Mouse (Mus musculus) MEL (cell line): ENCODE data around the gene Dnajc7. TPM values are rescaled to one million over a fixed set of nuclear protein-coding genes. Genes with fewer than 3 reads are reported as not detected.

Source experiments
- DNase-seq: peaks from one replicate; pipeline ENCODE4 v3.0.0; 2011; ENCODE audit warnings: low read depth, low spot score
- H3K27ac ChIP-seq: 2 replicates; pipeline ENCODE4 v1.5.1; 2012; ENCODE audit warnings: low read depth, mild to moderate bottlenecking, control low read depth, low read length, moderate library complexity; ENCODE audit not compliant: control insufficient read depth
- H3K27me3 ChIP-seq, 2 experiments: fragments of 150-350 bp in 1 of 2; sonication (generic) in 1 of 2; 2 replicates each; pipeline ENCODE4 v1.6.1; 2012; ENCODE audit warnings: low read length in 2 of 2, mild to moderate bottlenecking in 2 of 2, improper control_type of control experiment in 1 of 2, moderate library complexity in 1 of 2; ENCODE audit not compliant: insufficient read depth in 2 of 2, control insufficient read depth in 1 of 2
- H3K36me3 ChIP-seq, 2 experiments: 2 replicates each; pipeline ENCODE4 v1.6.1; 2012 to 2014; ENCODE audit warnings: low read length in 2 of 2, improper control_type of control experiment in 1 of 2, inconsistent platforms in 1 of 2, mild to moderate bottlenecking in 1 of 2; ENCODE audit not compliant: insufficient read depth in 2 of 2, control insufficient read depth in 1 of 2
- H3K4me1 ChIP-seq, 2 experiments: fragments of 150-350 bp in 1 of 2; sonication (generic) in 1 of 2; 2 replicates each; pipeline ENCODE4 v1.6.1; 2012; ENCODE audit warnings: low read length in 2 of 2, improper control_type of control experiment in 1 of 2, mild to moderate bottlenecking in 1 of 2; ENCODE audit not compliant: insufficient read depth in 2 of 2, control insufficient read depth in 1 of 2
- H3K4me3 ChIP-seq, 2 experiments: fragments of 150-350 bp in 1 of 2; sonication (generic) in 1 of 2; 2 replicates each; pipeline ENCODE4 v1.5.1; 2012; ENCODE audit warnings: low read depth in 2 of 2, low read length in 2 of 2, mild to moderate bottlenecking in 2 of 2, moderate library complexity in 2 of 2, control low read depth in 1 of 2, improper control_type of control experiment in 1 of 2; ENCODE audit not compliant: control insufficient read depth in 1 of 2, insufficient read depth in 1 of 2
- H3K79me2 ChIP-seq: 2 replicates; pipeline ENCODE4 v1.6.1; 2012; ENCODE audit warnings: mild to moderate bottlenecking, low read length, moderate library complexity; ENCODE audit not compliant: control insufficient read depth, poor library complexity, insufficient read depth
- H3K9ac ChIP-seq: 2 replicates; pipeline ENCODE4 v1.6.1; 2012; ENCODE audit warnings: low read depth, mild to moderate bottlenecking, control low read depth, low read length, moderate library complexity; ENCODE audit not compliant: control insufficient read depth, poor library complexity, severe bottlenecking
- H3K9me3 ChIP-seq: fragments of 150-350 bp; sonication (generic); replicated peaks from 2 replicates; pipeline ENCODE4 v1.6.1; 2012; ENCODE audit warnings: mild to moderate bottlenecking, low read length, improper control_type of control experiment, moderate library complexity; ENCODE audit not compliant: insufficient read depth
- CHD1 ChIP-seq: IDR thresholded peaks from 2 replicates; pipeline ENCODE4 v1.6.1; 2012; ENCODE audit warnings: low read depth, mild to moderate bottlenecking, inconsistent platforms, low read length, improper control_type of control experiment
- CHD2 ChIP-seq: IDR thresholded peaks from 2 replicates; pipeline ENCODE4 v1.6.1; 2011; ENCODE audit warnings: low read length, improper control_type of control experiment
- CTCF ChIP-seq, 3 experiments: IDR thresholded peaks in 2 of 3; conservative IDR thresholded peaks in 1 of 3; 2 replicates each; pipeline ENCODE4 v1.5.1; 2011 to 2012; ENCODE audit warnings: low read length in 3 of 3, low read depth in 2 of 3, mild to moderate bottlenecking in 2 of 3, improper control_type of control experiment in 1 of 3, inconsistent platforms in 1 of 3, mixed read lengths in 1 of 3, moderate library complexity in 1 of 3; ENCODE audit not compliant: control insufficient read depth in 1 of 3, insufficient read depth in 1 of 3, poor library complexity in 1 of 3, severe bottlenecking in 1 of 3
- E2F4 ChIP-seq: IDR thresholded peaks from 2 replicates; pipeline ENCODE4 v1.6.1; 2011; ENCODE audit warnings: low read depth, low read length, improper control_type of control experiment, borderline replicate concordance
- ELF1 ChIP-seq: IDR thresholded peaks from 2 replicates; pipeline ENCODE4 v1.6.1; 2014; ENCODE audit warnings: low read depth, mild to moderate bottlenecking, inconsistent platforms, low read length, improper control_type of control experiment, moderate library complexity
- GABPA ChIP-seq: IDR thresholded peaks from 2 replicates; pipeline ENCODE4 v1.6.1; 2012; ENCODE audit warnings: low read depth, mild to moderate bottlenecking, inconsistent platforms, low read length, improper control_type of control experiment, moderate library complexity
- HCFC1 ChIP-seq: IDR thresholded peaks from 2 replicates; pipeline ENCODE4 v1.6.1; 2012; ENCODE audit warnings: low read depth, mild to moderate bottlenecking, inconsistent platforms, low read length, improper control_type of control experiment, moderate library complexity
- JUND ChIP-seq: IDR thresholded peaks from 2 replicates; pipeline ENCODE4 v1.6.1; 2011; ENCODE audit warnings: low read depth, mild to moderate bottlenecking, improper control_type of control experiment, low read length
- MAX ChIP-seq: IDR thresholded peaks from 2 replicates; pipeline ENCODE4 v1.6.1; 2011; ENCODE audit warnings: low read length, improper control_type of control experiment
- MAZ ChIP-seq: IDR thresholded peaks from 2 replicates; pipeline ENCODE4 v1.6.1; 2012; ENCODE audit warnings: low read depth, mild to moderate bottlenecking, inconsistent platforms, low read length, improper control_type of control experiment
- MEF2A ChIP-seq: IDR thresholded peaks from 2 replicates; pipeline ENCODE4 v1.6.1; 2014; ENCODE audit warnings: low read depth, mild to moderate bottlenecking, inconsistent platforms, low read length, improper control_type of control experiment; ENCODE audit not compliant: poor library complexity, insufficient replicate concordance, severe bottlenecking; ENCODE audit errors: extremely low read depth
- MYB ChIP-seq: IDR thresholded peaks from 2 replicates; pipeline ENCODE4 v1.6.1; 2011; ENCODE audit warnings: mild to moderate bottlenecking, low read depth, low read length, improper control_type of control experiment
- NRF1 ChIP-seq: IDR thresholded peaks from 2 replicates; pipeline ENCODE4 v1.6.1; 2014; ENCODE audit warnings: low read depth, mild to moderate bottlenecking, inconsistent platforms, low read length, improper control_type of control experiment, moderate library complexity; ENCODE audit not compliant: poor library complexity, insufficient read depth, severe bottlenecking
- SMC3 ChIP-seq: IDR thresholded peaks from 2 replicates; pipeline ENCODE4 v1.6.1; 2011; ENCODE audit warnings: low read depth, low read length, improper control_type of control experiment
- TCF12 ChIP-seq: IDR thresholded peaks from 2 replicates; pipeline ENCODE4 v1.6.1; 2014; ENCODE audit warnings: low read depth, mild to moderate bottlenecking, inconsistent platforms, low read length, improper control_type of control experiment, moderate library complexity
- USF1 ChIP-seq: IDR thresholded peaks from 2 replicates; pipeline ENCODE4 v1.6.1; 2014; ENCODE audit warnings: low read depth, mild to moderate bottlenecking, inconsistent platforms, low read length, improper control_type of control experiment, moderate library complexity
- ZC3H11A ChIP-seq: IDR thresholded peaks from 2 replicates; pipeline ENCODE4 v1.6.1; 2012; ENCODE audit warnings: low read depth, mild to moderate bottlenecking, inconsistent platforms, low read length, improper control_type of control experiment
- ZKSCAN1 ChIP-seq: IDR thresholded peaks from 2 replicates; pipeline ENCODE4 v1.6.1; 2012; ENCODE audit warnings: low read depth, mild to moderate bottlenecking, inconsistent platforms, low read length, improper control_type of control experiment, moderate library complexity
- ZMIZ1 ChIP-seq: IDR thresholded peaks from 2 replicates; pipeline ENCODE4 v1.6.1; 2012; ENCODE audit warnings: low read depth, mild to moderate bottlenecking, inconsistent platforms, low read length, improper control_type of control experiment, moderate library complexity
- ZNF384 ChIP-seq: IDR thresholded peaks from 2 replicates; pipeline ENCODE4 v1.6.1; 2012; ENCODE audit warnings: low read depth, mild to moderate bottlenecking, inconsistent platforms, low read length, improper control_type of control experiment
- polyA plus RNA-seq, 2 experiments: library from polyadenylated mRNA; stranded (reverse) in 1 of 2; unstranded in 1 of 2; fragments of >175 nt in 1 of 2; fragments of >200 nt in 1 of 2; gene quantifications; 2 replicates each; pipeline versions ENCODE4 v1.2.1 to v1.2.4; 2012; ENCODE audit warnings: low replicate concordance in 2 of 2, low read depth in 1 of 2; ENCODE audit not compliant: insufficient read length in 2 of 2, insufficient read depth in 1 of 2, missing spikeins in 1 of 2
- total RNA-seq: library from RNA; depleted of rRNA; stranded (reverse); fragments of 300-350 nt; gene quantifications from 2 replicates; pipeline ENCODE4 v1.2.3, GENCODE M21; 2012

The Dnajc7 gene
- total and polyA plus RNA-seq, 3 experiments: 230 to 452 (median 346) TPM

- no peaks in the 10 kb centered on the region for H3K27me3 ChIP-seq
- H3K9me3 ChIP-seq: no peaks in the 10 kb centered on the region
- no peak overlapping the region for H3K9ac ChIP-seq
- no peak for DNase-seq
- peaks cover 10 to 29% of the 10 kb centered on the region in 2 experiments for H3K4me1 ChIP-seq
- no peaks in the 10 kb centered on the region for H3K79me2 ChIP-seq
- no peak for TF ChIP-seq NRF1
- TF ChIP-seq CHD2: no peak
- no peak for TF ChIP-seq E2F4
- TF ChIP-seq CTCF (IDR thresholded peaks at IDR 0.05 in 2 of 3, conservative IDR thresholded peaks at IDR 0.05 in 1 of 3; ENCODE audit: control insufficient read depth in 1 of 3, insufficient read depth in 1 of 3, low read depth in 2 of 3, low read length in 3 of 3, poor library complexity in 1 of 3, severe bottlenecking in 1 of 3): no peak
- no peak for TF ChIP-seq GABPA
- no peak for TF ChIP-seq ZC3H11A
- no peak for TF ChIP-seq JUND
- TF ChIP-seq ELF1: no peak
- TF ChIP-seq SMC3: no peak
- no peak for TF ChIP-seq ZKSCAN1
- no peak for TF ChIP-seq TCF12
- TF ChIP-seq MAX: no peak
- no peak for TF ChIP-seq MYB
- TF ChIP-seq MAZ: no peak
- TF ChIP-seq MEF2A: no peak
- no peak for TF ChIP-seq USF1
- no peak for TF ChIP-seq HCFC1
- TF ChIP-seq ZMIZ1: no peak
- TF ChIP-seq CHD1: no peak
- no peak for TF ChIP-seq ZNF384
- no peak overlapping the region for H3K4me3 ChIP-seq
- H3K27ac ChIP-seq: no peak overlapping the region
- peaks cover 0 to 16% of the 10 kb centered on the region in 2 experiments; a peak in 2 of 4 replicates for H3K36me3 ChIP-seq
Observed at GRCm38 (mm10) chr11:100552842-100553241, 67.1 kb downstream of the Dnajc7 start.

DNA sequence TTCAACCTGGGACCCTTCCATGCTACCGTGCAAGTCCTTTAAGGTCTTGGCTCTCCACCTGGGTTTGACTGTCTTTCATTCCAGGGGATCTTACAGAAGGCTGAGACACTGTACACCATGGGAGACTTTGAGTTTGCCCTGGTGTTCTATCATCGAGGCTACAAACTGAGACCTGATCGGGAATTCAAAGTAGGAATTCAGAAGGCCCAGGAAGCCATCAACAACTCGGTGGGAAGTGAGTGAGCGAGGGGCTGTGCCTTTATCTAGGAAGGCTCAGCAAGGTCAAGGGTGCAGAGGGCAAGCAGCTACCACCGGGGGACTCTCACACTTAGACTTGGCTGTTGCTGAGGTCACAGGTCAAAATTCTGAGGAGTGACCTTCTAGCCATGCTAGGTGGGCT, 69.9 kb downstream of the Dnajc7 start:
- H3K27me3 ChIP-seq: no peaks in the 10 kb centered on the region
- DNase-seq: no peak
- H3K36me3 ChIP-seq: peaks cover 0 to 19% of the 10 kb centered on the region in 2 experiments; a peak in 2 of 4 replicates
- H3K4me1 ChIP-seq: peaks cover 11 to 39% of the 10 kb centered on the region in 2 experiments
- peaks cover 1% of the 10 kb centered on the region; the same call in 1 of the 2 replicates for H3K79me2 ChIP-seq
- H3K27ac ChIP-seq: no peak overlapping the region
- TF ChIP-seq NRF1 (no peak), TCF12 (no peak)
- no peak overlapping the region for H3K9ac ChIP-seq
- no peaks in the 10 kb centered on the region for H3K9me3 ChIP-seq
- H3K4me3 ChIP-seq: no peak overlapping the region
